In the genomic region with DNA sequence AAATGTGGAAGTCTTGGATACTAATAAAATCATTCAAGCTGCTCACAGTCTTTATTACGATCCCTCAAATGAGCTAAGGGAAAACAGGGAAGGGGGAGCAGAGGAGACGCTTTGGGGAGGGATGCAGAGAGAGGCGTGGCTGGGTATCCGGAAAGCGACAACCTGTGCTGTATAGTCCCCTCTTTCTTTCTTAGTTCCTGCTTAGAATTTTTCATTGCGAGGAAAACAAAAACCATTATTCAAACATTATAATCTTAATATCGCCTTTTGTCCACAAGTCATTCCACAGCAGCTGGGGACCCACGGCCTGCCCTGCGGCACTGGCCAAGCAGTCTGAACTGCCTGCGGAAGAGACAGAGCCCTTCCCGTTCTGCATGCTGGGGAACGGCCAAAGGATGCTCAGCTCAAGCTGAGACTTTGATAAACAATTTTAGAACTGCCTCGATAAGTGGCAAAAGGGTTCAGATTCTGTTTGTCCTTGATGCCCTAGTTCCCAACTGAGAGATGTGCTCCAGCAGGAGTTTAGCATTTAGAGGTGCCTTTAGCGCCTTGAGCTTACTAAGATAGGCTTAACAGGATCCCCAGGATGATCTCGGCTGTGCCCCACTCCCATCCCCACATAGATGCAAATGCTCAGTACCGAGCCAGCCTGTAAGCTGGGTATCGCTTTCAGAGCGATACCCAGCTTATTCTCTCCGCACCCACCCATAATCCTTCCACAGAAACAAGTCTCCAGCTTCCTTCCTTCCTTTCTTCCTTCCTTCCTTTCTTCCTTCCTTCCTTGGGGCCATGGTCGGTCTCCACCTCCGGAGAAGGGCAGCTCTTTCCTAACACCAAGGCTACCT, we compare ENCODE assay signal across 22 mouse cellular contexts.
DNase-seq lines count a peak whose midpoint lies in the region; ATAC-seq and TF ChIP-seq lines count a peak whose summit lies in the region.
"Had no signal": no experiment of that assay in that cellular context is flagged by ENCODE, and none has a peak within 500 bp of the region (broad histone marks: within the 10 kb centered on the region; RNA-seq: fewer than 3 reads in every experiment).

No protein-coding gene starts in this region.

- H3K27ac ChIP-seq in lung, embryonic 14.5 days (ENCODE audit: low read depth), result no peak overlapping the region
- peak overlapping the region; percentile 92 for H3K27ac ChIP-seq in limb, embryonic 11.5 days (replicated peaks; ENCODE audit: low read depth, low read length)
- H3K27ac ChIP-seq: hindbrain, embryonic 14.5 days; stomach, postnatal 0 days had no signal

- no peak overlapping the region for H3K9ac ChIP-seq in lung, embryonic 14.5 days
- peak overlapping the region; percentile 67 for H3K9ac ChIP-seq in limb, embryonic 11.5 days (ENCODE audit: low read length)
- H3K9ac ChIP-seq: hindbrain, embryonic 14.5 days had no signal

- TF ChIP-seq POLR2A in lung, adult 2 months (IDR thresholded peaks at IDR 0.05; ENCODE audit: borderline replicate concordance, extremely low read depth, low read depth, low read length), result no peak
- no peak for TF ChIP-seq POLR2A in brain, embryonic 14.5 days (IDR thresholded peaks at IDR 0.05; ENCODE audit: borderline replicate concordance, extremely low read depth, insufficient read depth, insufficient read length, poor library complexity, severe bottlenecking)

- H3K4me3 ChIP-seq in lung, embryonic 14.5 days (ENCODE audit: low read depth, low read length), result no peak overlapping the region
- H3K4me3 ChIP-seq in lung, adult 2 months (replicated peaks; ENCODE audit: extremely low read depth, low read depth, low read length), result no peak overlapping the region
- H3K4me3 ChIP-seq in limb, embryonic 11.5 days (ENCODE audit: low read depth, low read length), result peak overlapping the region; percentile 30
- H3K4me3 ChIP-seq: erythroblast, embryonic 14.5 days; myocyte had no signal

- no peak for TF ChIP-seq CTCF in lung, embryonic 14.5 days (IDR thresholded peaks at IDR 0.05; ENCODE audit: low read depth)
- no peak for TF ChIP-seq CTCF in lung, adult 2 months (IDR thresholded peaks at IDR 0.05; ENCODE audit: insufficient read depth, low read length)
- TF ChIP-seq CTCF in brain, embryonic 14.5 days (IDR thresholded peaks at IDR 0.05; ENCODE audit: borderline replicate concordance, extremely low read depth, insufficient read depth, insufficient read length), result no peak

- 2% methylated on average over 21 of the region's 21 CpGs for WGBS in lung, embryonic 14.5 days
- WGBS in lung, adult 2 months, result 6% methylated on average over 21 of the region's 21 CpGs
- WGBS in limb, embryonic 11.5 days, result under 1% methylated on average over 21 of the region's 21 CpGs

- ATAC-seq in lung, embryonic 14.5 days (ENCODE audit: insufficient read depth), result no peak
- ATAC-seq in limb, embryonic 11.5 days (ENCODE audit: insufficient number of reproducible peaks, low FRiP score, low TSS enrichment, low read depth), result no peak
- ATAC-seq: forebrain, embryonic 14.5 days had no signal

- peak; percentile 36 for DNase-seq in embryo, embryonic 10 days (ENCODE audit: low spot score)
- DNase-seq in embryo, embryonic 9.5 days (ENCODE audit: extremely low spot score), result no peak
- DNase-seq in lung, embryonic 14.5 days, result peak; percentile 2
- no peak for DNase-seq in lung, adult 2 months
- DNase-seq in brain, embryonic 14.5 days (ENCODE audit: low read depth), result peak; percentile 40
- peak; percentile 54 for DNase-seq in limb, embryonic 11.5 days (ENCODE audit: low spot score)
- no peak for DNase-seq in adrenal gland, adult 18-20 months (ENCODE audit: low spot score in 2 of 2)
- DNase-seq in lung, postnatal 4 days, result no peak
- DNase-seq: adrenal gland, postnatal 25 days; cerebellum, adult 11-12 months; heart, postnatal 10 days; kidney, adult 11 months; liver; lung, adult 18-20 months; lung, postnatal 36 days had no signal

- H3K36me3 ChIP-seq in lung, embryonic 14.5 days (ENCODE audit: insufficient read depth), result no peaks in the 10 kb centered on the region
- H3K36me3 ChIP-seq in limb, embryonic 11.5 days (ENCODE audit: control insufficient read depth, insufficient read depth, low read length), result no peaks in the 10 kb centered on the region
- H3K36me3 ChIP-seq: G1E had no signal

- H3K4me1 ChIP-seq in lung, embryonic 14.5 days (ENCODE audit: insufficient read depth), result no peaks in the 10 kb centered on the region
- no peaks in the 10 kb centered on the region for H3K4me1 ChIP-seq in lung, adult 2 months (ENCODE audit: control insufficient read depth, insufficient read depth, low read length)
- peaks cover 22% of the 10 kb centered on the region for H3K4me1 ChIP-seq in limb, embryonic 11.5 days (ENCODE audit: control insufficient read depth, insufficient read depth, low read length)

- no peaks in the 10 kb centered on the region for H3K9me3 ChIP-seq in lung, embryonic 14.5 days (ENCODE audit: low read depth, low read length)
- no peaks in the 10 kb centered on the region for H3K9me3 ChIP-seq in limb, embryonic 11.5 days (ENCODE audit: control insufficient read depth, low read length)
- H3K9me3 ChIP-seq: G1E had no signal

- no peak overlapping the region for H3K4me2 ChIP-seq in lung, embryonic 14.5 days
- peak overlapping the region; percentile 61 for H3K4me2 ChIP-seq in limb, embryonic 11.5 days (ENCODE audit: low read depth, severe bottlenecking)
- H3K4me2 ChIP-seq: heart, embryonic 11.5 days; hindbrain, embryonic 14.5 days had no signal

- peaks cover 86% of the 10 kb centered on the region for H3K27me3 ChIP-seq in lung, embryonic 14.5 days (ENCODE audit: insufficient read depth, low read length)
- H3K27me3 ChIP-seq in limb, embryonic 11.5 days (ENCODE audit: control insufficient read depth, insufficient read depth, low read length), result no peaks in the 10 kb centered on the region

Comparison
In these comparisons a context has a peak if more than half of its experiments do, and no peak if none do; other contexts are left out.
1. DNase-seq: peak in embryo, embryonic 10 days (single experiment), lung, embryonic 14.5 days (single experiment), brain, embryonic 14.5 days (single experiment) and limb, embryonic 11.5 days (single experiment); none in embryo, embryonic 9.5 days (single experiment), lung, adult 2 months (single experiment), adrenal gland, adult 18-20 months (0 of 2) and lung, postnatal 4 days (0 of 2).